Mouse (Mus musculus) heart, embryonic 13.5 days (tissue): ENCODE measurements around the gene Ubr2. TPM values are rescaled to one million over a fixed set of nuclear protein-coding genes. Genes with fewer than 3 reads are reported as not detected.

Experiments used
- ATAC-seq: fragments of 200-750 bp; cut with Nextera tagmentation; 2 replicates; pipeline ENCODE4 v1.8.0; 2017; ENCODE audit warnings: moderate TSS enrichment; ENCODE audit not compliant: insufficient number of reproducible peaks, low FRiP score, low TSS enrichment; ENCODE audit errors: extremely low read depth
- H3K27ac ChIP-seq: fragments of 300-500 bp; sonication (generic); replicated peaks from 2 replicates; pipeline ENCODE4 v1.5.1; 2015; ENCODE audit warnings: moderate library complexity, mild to moderate bottlenecking, inconsistent platforms
- H3K27me3 ChIP-seq: fragments of 300-500 bp; sonication (generic); replicated peaks from 2 replicates; pipeline ENCODE4 v1.6.1; 2015; ENCODE audit warnings: mild to moderate bottlenecking, inconsistent platforms
- H3K36me3 ChIP-seq: fragments of 300-500 bp; sonication (generic); 2 replicates; pipeline ENCODE4 v1.6.1; 2015; ENCODE audit warnings: mild to moderate bottlenecking, inconsistent platforms
- H3K4me1 ChIP-seq: fragments of 300-500 bp; sonication (generic); 2 replicates; pipeline ENCODE4 v1.6.1; 2015; ENCODE audit warnings: inconsistent platforms
- H3K4me2 ChIP-seq: fragments of 300-500 bp; sonication (generic); 2 replicates; pipeline ENCODE4 v1.6.1; 2015; ENCODE audit warnings: inconsistent platforms, mild to moderate bottlenecking, moderate library complexity
- H3K4me3 ChIP-seq: fragments of 300-500 bp; sonication (generic); 2 replicates; pipeline ENCODE4 v1.5.1; 2015; ENCODE audit warnings: moderate library complexity, mild to moderate bottlenecking, inconsistent platforms
- H3K9ac ChIP-seq: fragments of 300-500 bp; sonication (generic); 2 replicates; pipeline ENCODE4 v1.6.1; 2015; ENCODE audit warnings: inconsistent platforms, mild to moderate bottlenecking, moderate library complexity
- H3K9me3 ChIP-seq: fragments of 300-500 bp; sonication (generic); 2 replicates; pipeline ENCODE4 v1.6.1; 2016; ENCODE audit warnings: inconsistent platforms
- WGBS: fragments of 180-500 bp; shearing (Covaris S2); methylation state at CpG from one replicate; pipeline ENCODE4 v1.1.7; 2015; ENCODE audit warnings: mixed read lengths; 5-methylcytosine and 5-hydroxymethylcytosine counted together
- polyA plus RNA-seq: library from polyadenylated mRNA; unstranded; fragments of >200 nt; fragmentation: Nextera tagmentation; extraction: Ambion mirVana; gene quantifications from 2 replicates; pipeline ENCODE4 v1.2.1, GENCODE M21; 2015

Ubr2 gene
- polyA plus RNA-seq: 12.2 and 13.9 TPM in 2 replicates

DNA sequence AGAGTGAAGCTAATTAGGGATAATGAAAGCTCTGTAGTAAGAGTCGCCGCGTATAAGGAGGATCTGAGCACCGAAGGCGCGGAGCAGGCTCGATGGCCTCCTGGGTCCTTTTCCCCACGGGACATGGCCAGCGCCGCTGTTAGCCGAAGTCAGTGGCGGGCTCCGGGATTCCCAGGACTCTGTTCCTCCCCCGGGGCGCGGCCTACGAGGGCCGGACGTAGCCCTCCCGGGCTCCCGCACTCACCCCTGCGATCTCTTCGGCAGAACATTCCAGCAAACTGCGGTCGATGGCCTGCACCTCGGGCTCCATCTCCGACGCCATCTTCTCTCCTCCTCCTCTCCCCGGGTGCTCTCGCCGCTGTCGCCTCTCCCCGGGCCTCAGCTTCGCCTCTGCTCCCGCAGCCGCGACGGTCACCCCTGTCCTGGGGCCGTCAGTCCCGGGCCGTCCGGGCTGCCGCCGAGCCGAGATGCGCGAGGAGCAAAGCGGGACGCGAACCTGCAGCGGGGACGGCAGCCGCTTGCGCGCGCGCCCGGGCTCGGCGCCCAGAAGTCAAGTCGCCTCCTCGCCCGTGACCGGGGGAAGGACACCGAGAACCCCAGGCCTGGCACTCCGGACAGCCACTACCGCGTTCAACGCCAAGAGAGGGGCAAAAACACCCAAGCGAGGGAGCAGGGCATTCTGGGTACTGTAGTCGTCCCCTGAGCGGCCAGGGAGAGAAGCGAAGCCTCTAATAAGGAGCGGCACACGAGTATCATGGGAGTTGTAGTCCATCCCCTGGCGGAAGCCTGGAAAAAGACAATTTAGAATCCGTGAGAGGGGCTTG lies at the start of gene Ubr2:
TSS of gene Ubr2 (minus strand) at position 659 of the 824 bp plus-strand sequence.
- Histone ChIP-seq H3K36me3 (peaks cover 13% of the 10 kb centered on the region), H3K9me3 (no peaks in the 10 kb centered on the region), H3K4me1 (peaks cover 35% of the 10 kb centered on the region), H3K27me3 (peaks cover 4% of the 10 kb centered on the region), H3K27ac (peak within 1 kb of the TSS; percentile 99), H3K9ac (peak within 1 kb of the TSS; percentile 97), H3K4me3 (peak within 1 kb of the TSS; percentile 94), H3K4me2 (peak within 1 kb of the TSS; percentile 85)
- peak; percentile 92 for ATAC-seq
- WGBS: under 1% methylated on average over 77 of the region's 77 CpGs

DNA sequence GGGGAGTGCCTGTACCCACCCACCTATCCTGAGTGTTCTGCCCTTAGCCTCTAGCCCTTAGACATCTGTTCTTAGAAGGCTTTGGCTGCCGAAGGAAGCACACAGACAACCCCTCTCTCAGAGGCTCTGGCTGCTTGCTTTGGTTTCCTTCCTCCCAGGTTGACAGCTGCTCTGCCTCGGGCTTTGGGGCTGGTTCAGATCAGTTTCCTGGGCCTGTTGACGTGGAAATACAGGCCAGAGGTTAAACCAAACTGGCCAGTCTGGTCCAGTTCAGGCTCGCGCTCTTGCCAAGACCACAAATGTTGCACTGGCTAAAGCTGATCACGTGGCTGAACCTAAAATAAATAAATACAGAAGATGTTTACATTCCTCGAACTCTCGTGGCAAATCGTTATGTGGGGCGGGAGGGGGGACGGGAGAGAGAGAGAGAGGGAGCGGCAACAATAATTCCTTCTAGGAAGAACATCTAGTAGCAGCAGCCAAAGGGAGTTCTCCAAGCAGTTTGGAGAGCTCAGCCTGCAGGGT lies 49.5 kb upstream of the Ubr2 start:
- Histone ChIP-seq H3K27ac (no peak overlapping the region), H3K4me1 (peaks cover 8% of the 10 kb centered on the region), H3K36me3 (no peaks in the 10 kb centered on the region), H3K4me2 (peak overlapping the region; percentile 20; the same call in 1 of the 2 replicates), H3K9ac (no peak overlapping the region), H3K27me3 (no peaks in the 10 kb centered on the region), H3K9me3 (0 out of 2 replicates have a peak, but pooled peaks cover 5% of the 10 kb centered on the region), H3K4me3 (no peak overlapping the region)
- 40% methylated on average over 12 of the region's 12 CpGs for WGBS
- ATAC-seq: no peak

DNA sequence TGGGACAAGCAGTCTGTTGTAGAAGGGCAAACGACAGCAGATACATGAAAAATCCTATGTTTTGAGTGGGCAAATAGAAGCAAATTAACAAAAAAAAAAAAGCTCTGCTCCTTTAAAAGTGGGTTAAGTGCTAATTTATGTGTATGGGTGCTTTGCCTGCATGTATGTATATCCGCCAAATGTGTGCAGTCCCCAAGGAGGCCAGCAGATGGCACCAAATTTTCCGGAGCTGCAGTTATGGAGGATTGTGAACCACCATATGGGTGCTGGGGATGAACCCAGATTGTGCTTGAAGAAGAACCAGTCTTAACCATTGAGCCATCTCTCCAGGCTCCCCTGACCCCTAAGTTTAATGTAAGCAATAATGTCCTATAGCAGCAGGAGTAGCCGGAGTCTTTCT lies 47.6 kb upstream of the Ubr2 start:
- H3K4me2 ChIP-seq: no peak overlapping the region
- no peaks in the 10 kb centered on the region for H3K27me3 ChIP-seq
- H3K9ac ChIP-seq: no peak overlapping the region
- H3K4me3 ChIP-seq: no peak overlapping the region
- H3K4me1 ChIP-seq: peaks cover 12% of the 10 kb centered on the region
- WGBS: 91% methylated on average over 4 of the region's 4 CpGs
- no peaks in the 10 kb centered on the region for H3K36me3 ChIP-seq
- no peak for ATAC-seq
- H3K9me3 ChIP-seq: 0 out of 2 replicates have a peak, but pooled peaks cover 5% of the 10 kb centered on the region
- no peak overlapping the region for H3K27ac ChIP-seq

DNA sequence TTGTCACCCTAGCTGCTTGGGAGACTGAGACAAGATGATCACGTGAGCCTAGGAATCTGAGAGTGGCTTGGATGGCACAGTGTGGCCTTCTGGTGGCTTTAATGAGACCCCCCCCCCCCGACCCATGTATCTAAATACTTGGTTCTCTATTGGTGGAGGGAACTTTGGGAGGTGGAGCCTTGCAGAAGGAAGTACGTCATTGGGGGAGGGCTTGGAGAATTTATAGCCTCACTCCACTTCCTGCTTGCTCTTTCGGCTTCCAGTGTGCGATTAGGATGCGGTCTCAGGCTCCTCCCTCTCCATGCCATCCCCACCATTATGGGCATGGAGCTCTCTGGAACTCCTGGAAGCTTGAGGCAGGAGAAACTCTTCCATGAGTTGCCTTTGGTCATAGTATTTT lies 46.1 kb upstream of the Ubr2 start:
- H3K9ac ChIP-seq: no peak overlapping the region
- 81% methylated on average over 6 of the region's 6 CpGs for WGBS
- no peak overlapping the region for H3K4me2 ChIP-seq
- no peak overlapping the region for H3K27ac ChIP-seq
- H3K4me1 ChIP-seq: peaks cover 13% of the 10 kb centered on the region
- 0 out of 2 replicates have a peak, but pooled peaks cover 5% of the 10 kb centered on the region for H3K9me3 ChIP-seq
- H3K4me3 ChIP-seq: no peak overlapping the region
- ATAC-seq: no peak
- H3K27me3 ChIP-seq: no peaks in the 10 kb centered on the region
- no peaks in the 10 kb centered on the region for H3K36me3 ChIP-seq

DNA sequence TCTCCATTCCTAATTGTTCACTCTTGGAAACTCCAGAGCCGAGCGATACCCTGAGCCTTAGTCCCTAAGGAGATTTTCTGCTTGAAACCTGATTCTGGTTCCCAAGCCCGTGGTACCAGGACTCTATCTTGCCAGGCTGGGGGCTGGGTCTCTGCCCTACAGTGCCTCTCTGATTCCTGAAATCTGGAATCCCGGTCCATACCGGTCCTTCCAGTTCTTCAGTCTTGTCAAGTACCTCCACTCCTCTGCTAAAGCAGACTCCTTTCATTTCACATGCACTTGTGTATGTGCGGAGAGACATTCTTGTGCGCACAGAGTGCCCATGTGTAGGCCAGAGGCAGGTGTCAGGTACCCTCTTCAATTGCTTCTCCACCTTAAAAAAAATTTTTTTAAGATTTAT lies 44.8 kb upstream of the Ubr2 start:
- no peak overlapping the region for H3K4me2 ChIP-seq
- H3K27me3 ChIP-seq: no peaks in the 10 kb centered on the region
- no peak for ATAC-seq

DNA sequence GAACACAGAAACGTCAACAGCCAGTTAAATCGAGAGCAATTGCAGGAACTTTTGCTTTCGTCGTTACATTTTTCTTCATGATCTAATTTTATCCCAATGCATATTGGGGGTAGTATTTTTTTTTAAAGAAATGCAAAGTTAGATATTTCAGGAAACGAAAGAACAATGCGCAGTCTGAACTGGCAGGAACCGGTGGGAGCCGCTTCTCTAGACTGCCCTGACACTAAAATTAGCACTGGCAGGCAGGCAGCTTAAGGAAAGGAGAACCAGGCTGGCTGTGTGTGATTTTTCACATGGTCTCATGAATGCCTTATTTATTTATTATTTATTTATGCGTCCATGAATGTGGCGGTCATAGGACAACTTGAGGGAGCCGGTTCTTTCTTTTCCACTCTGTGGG lies 44.3 kb upstream of the Ubr2 start:
- Histone ChIP-seq H3K4me2 (peak overlapping the region; percentile 31), H3K9me3 (0 out of 2 replicates have a peak, but pooled peaks cover 5% of the 10 kb centered on the region), H3K27me3 (no peaks in the 10 kb centered on the region), H3K9ac (0 out of 2 replicates have a peak overlapping the region, but pooled peaks have one; percentile 40), H3K27ac (peak overlapping the region; percentile 70), H3K4me3 (no peak overlapping the region), H3K4me1 (peaks cover 10% of the 10 kb centered on the region), H3K36me3 (no peaks in the 10 kb centered on the region)
- 51% methylated on average over 11 of the region's 11 CpGs for WGBS
- ATAC-seq: no peak

More for the DNA sequence above, 44.8 kb upstream of the Ubr2 start:
- Histone ChIP-seq H3K27ac (peak overlapping the region; percentile 70), H3K4me1 (peaks cover 13% of the 10 kb centered on the region), H3K36me3 (no peaks in the 10 kb centered on the region), H3K4me3 (no peak overlapping the region), H3K9me3 (0 out of 2 replicates have a peak, but pooled peaks cover 5% of the 10 kb centered on the region), H3K9ac (0 out of 2 replicates have a peak overlapping the region, but pooled peaks have one; percentile 40)
- WGBS: 79% methylated on average over 7 of the region's 7 CpGs

DNA sequence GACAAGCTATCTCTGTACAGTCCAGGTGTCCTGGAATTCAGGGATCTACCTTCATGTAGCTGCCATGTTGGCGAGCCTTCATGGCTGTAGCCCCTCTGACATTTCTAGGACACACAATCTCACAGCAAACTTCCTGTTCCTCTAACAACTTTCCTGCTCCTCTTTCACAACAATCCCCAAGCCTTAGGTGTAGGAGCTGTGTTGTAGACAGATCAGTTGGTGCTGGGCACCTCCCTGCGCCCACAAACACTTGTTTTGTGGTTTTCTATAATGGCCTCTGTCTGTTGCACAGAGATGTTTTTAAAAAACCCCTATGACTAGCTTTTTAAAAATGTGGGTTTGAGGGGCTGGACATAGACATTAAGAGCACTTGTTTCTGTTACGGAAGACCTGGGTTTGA lies 40.3 kb upstream of the Ubr2 start:
- Histone ChIP-seq H3K36me3 (no peaks in the 10 kb centered on the region), H3K9me3 (no peaks in the 10 kb centered on the region), H3K9ac (no peak overlapping the region), H3K4me1 (peaks cover 10% of the 10 kb centered on the region), H3K4me2 (no peak overlapping the region), H3K27ac (no peak overlapping the region), H3K27me3 (no peaks in the 10 kb centered on the region), H3K4me3 (no peak overlapping the region)
- WGBS: 84% methylated on average over 3 of the region's 3 CpGs
- ATAC-seq: no peak

DNA sequence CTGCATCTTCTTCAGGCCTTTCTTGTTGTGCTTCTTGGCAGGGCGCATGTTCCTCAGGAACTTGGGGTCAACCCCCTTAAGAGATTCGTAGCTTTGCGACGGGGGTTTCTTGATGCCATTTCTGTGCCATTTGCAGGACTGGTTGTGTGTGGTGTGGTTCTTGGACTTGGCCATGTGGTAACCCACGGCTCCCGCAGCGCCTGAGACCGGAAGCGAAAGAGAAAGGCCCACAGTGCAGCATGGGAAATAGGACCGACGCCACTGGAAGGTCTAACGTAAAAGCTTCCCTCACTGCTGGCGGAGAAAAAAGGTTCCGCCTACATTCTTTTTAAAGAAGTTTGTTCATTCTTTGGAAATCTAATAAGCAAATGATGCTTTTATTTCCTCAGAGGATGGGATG lies 32.5 kb upstream of the Ubr2 start:
- Histone ChIP-seq H3K4me2 (no peak overlapping the region), H3K36me3 (no peaks in the 10 kb centered on the region), H3K9ac (no peak overlapping the region), H3K27ac (no peak overlapping the region), H3K4me3 (no peak overlapping the region), H3K27me3 (0 out of 2 replicates have a peak, but pooled peaks cover 2% of the 10 kb centered on the region), H3K4me1 (peaks cover 6% of the 10 kb centered on the region; the same call in 1 of the 2 replicates), H3K9me3 (0 out of 2 replicates have a peak, but pooled peaks cover 4% of the 10 kb centered on the region)
- WGBS: 89% methylated on average over 14 of the region's 14 CpGs
- no peak for ATAC-seq

DNA sequence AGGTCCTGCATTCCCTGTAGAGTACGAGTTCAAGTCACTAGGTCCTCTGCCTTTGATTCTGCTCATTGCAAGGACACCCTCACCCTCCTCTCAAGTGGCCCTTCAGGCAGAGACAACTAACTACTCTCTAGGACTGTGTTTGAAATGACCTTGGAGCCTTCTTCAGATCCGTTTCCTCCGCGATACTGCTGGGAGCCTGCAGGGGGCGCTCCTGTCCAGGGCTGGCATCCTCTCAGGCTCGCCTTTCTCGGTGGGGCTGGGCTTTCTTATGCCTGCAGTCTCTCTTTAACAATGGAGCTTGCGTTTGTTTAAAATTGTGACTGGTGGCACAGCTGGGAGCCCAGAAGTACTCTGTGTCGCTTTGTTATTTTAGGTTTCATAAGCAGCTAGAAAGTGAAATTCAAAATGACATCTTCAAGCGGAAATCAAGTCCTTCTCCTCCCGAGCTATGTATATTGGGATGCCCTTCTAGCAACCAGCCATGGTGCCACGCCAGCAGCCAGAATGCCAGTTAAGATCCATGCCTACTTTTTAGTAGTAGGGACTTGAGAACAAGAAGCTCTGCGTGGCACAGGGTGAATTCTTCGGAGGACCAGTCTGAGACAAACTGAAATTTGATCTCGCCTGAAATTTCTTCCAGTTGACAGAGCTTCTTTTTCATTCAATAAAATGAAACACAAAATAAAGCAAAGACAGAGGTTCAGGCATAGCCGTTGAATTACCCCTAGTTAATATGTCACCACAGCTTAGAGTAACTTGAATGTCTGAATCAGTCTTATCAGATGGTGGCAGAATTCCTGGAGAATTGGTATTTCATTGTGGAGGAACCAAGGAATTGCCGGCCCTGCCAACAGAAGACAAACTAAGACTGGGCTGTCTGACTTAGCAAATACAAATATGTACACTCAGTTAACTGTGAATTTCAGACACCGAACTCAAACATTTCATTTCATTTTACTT lies 28.8 kb upstream of the Ubr2 start:
- peaks cover 6% of the 10 kb centered on the region; the same call in 1 of the 2 replicates for H3K4me1 ChIP-seq
- H3K27ac ChIP-seq: no peak overlapping the region
- H3K27me3 ChIP-seq: 0 out of 2 replicates have a peak, but pooled peaks cover 3% of the 10 kb centered on the region
- no peaks in the 10 kb centered on the region for H3K36me3 ChIP-seq
- H3K9ac ChIP-seq: 0 out of 2 replicates have a peak overlapping the region, but pooled peaks have one; percentile 34
- peak overlapping the region; percentile 54 for H3K4me2 ChIP-seq
- 0 out of 2 replicates have a peak, but pooled peaks cover 4% of the 10 kb centered on the region for H3K9me3 ChIP-seq
- ATAC-seq: no peak
- WGBS: 30% methylated on average over 18 of the region's 18 CpGs
- H3K4me3 ChIP-seq: peak overlapping the region; percentile 26

DNA sequence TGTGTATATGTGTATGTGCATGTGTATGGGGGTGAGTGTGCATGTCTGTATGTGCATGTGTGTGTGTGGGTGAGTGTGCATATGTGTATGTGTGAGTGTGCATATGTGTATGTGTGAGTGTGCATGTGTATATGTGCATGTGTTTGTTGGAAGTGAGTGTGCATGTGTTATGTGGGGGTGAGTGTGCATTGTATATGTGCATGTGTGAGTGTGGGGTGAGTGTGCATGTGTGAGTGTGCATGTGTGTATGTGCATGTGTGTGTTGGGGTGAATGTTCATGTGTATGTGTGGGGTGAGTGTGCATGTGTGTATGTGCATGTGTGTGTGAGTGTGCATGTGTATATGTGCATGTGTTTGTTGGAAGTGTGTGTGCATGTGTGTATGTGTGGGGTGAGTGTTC lies 24.2 kb upstream of the Ubr2 start:
- 0 out of 2 replicates have a peak, but pooled peaks cover 7% of the 10 kb centered on the region for H3K27me3 ChIP-seq
- H3K9ac ChIP-seq: no peak overlapping the region
- ATAC-seq: no peak
- H3K4me1 ChIP-seq: peaks cover 6% of the 10 kb centered on the region; the same call in 1 of the 2 replicates
- no peaks in the 10 kb centered on the region for H3K36me3 ChIP-seq
- H3K27ac ChIP-seq: no peak overlapping the region
- H3K4me2 ChIP-seq: no peak overlapping the region
- H3K9me3 ChIP-seq: no peaks in the 10 kb centered on the region
- no peak overlapping the region for H3K4me3 ChIP-seq
